Mouse (Mus musculus) spleen, adult 2 months (tissue): ENCODE measurements at regions not wholly inside any gene's neighbourhood (a gene's known extent, or its start where the extent isn't known, plus 50 kb on each side); places are given as distances from the start of the nearest gene placed in this dataset.

ENCODE experiments used
- CTCF ChIP-seq: fragments of 200-500 bp; IDR thresholded peaks from 2 replicates; pipeline ENCODE4 v1.5.1; 2011; ENCODE audit warnings: mild to moderate bottlenecking, inconsistent platforms; ENCODE audit not compliant: insufficient read depth, insufficient read length, insufficient replicate concordance; ENCODE audit errors: extremely low read depth
- POLR2A ChIP-seq: fragments of 200-500 bp; IDR thresholded peaks from 2 replicates; pipeline ENCODE4 v1.6.1; 2011; ENCODE audit warnings: low read depth, low read length, inconsistent platforms

GRCm38 (mm10) chr9:41429236-41429635 is 267.7 kb upstream of the Ubash3b start:
- no peak for TF ChIP-seq CTCF
- TF ChIP-seq POLR2A: no peak
